Mouse (Mus musculus) testis, adult 2 months (tissue): ENCODE results near the gene Ube2j1. TPM values are rescaled to one million over a fixed set of nuclear protein-coding genes. Genes with fewer than 3 reads are reported as not detected.
"Not testable (repeated sequence)": the region's sequence is repeated elsewhere in the genome, so short reads cannot be mapped to it uniquely, and the experiment has no call there.

Experiments
- H3K27ac ChIP-seq: fragments of 200-500 bp; 2 replicates; pipeline ENCODE4 v1.5.1; 2012; ENCODE audit warnings: low read depth, low read length; ENCODE audit not compliant: control insufficient read depth, insufficient read depth
- H3K27me3 ChIP-seq: fragments of 200-500 bp; 2 replicates; pipeline ENCODE4 v1.6.1; 2012; ENCODE audit warnings: mild to moderate bottlenecking, low read length, moderate library complexity; ENCODE audit not compliant: control insufficient read depth, insufficient read depth
- H3K36me3 ChIP-seq: fragments of 200-500 bp; 2 replicates; pipeline ENCODE4 v1.6.1; 2012; ENCODE audit warnings: mild to moderate bottlenecking, low read length; ENCODE audit not compliant: control insufficient read depth, insufficient read depth
- H3K4me1 ChIP-seq: fragments of 200-500 bp; 2 replicates; pipeline ENCODE4 v1.6.1; 2012; ENCODE audit warnings: low read length; ENCODE audit not compliant: control insufficient read depth, insufficient read depth
- H3K4me3 ChIP-seq: fragments of 200-500 bp; 2 replicates; pipeline ENCODE4 v1.5.1; 2012; ENCODE audit warnings: low read depth, mild to moderate bottlenecking, low read length, moderate library complexity, mixed read lengths; ENCODE audit not compliant: control insufficient read depth
- CTCF ChIP-seq: fragments of 200-500 bp; IDR thresholded peaks from 2 replicates; pipeline ENCODE4 v1.5.1; 2012; ENCODE audit warnings: low read depth, mild to moderate bottlenecking, inconsistent platforms, low read length, moderate library complexity; ENCODE audit not compliant: control insufficient read depth, insufficient read depth, insufficient replicate concordance
- POLR2A ChIP-seq: fragments of 200-500 bp; IDR thresholded peaks from 2 replicates; pipeline ENCODE4 v1.6.1; 2012; ENCODE audit warnings: low read depth, mild to moderate bottlenecking, inconsistent platforms, low read length, moderate library complexity; ENCODE audit not compliant: control insufficient read depth
- polyA plus RNA-seq: library from polyadenylated mRNA; depleted of rRNA; stranded (reverse); fragments of >200 nt; gene quantifications from 2 replicates; pipeline ENCODE4 v1.2.3, GENCODE M21; 2012

The Ube2j1 gene
- polyA plus RNA-seq, 1 experiment: 259 TPM

DNA sequence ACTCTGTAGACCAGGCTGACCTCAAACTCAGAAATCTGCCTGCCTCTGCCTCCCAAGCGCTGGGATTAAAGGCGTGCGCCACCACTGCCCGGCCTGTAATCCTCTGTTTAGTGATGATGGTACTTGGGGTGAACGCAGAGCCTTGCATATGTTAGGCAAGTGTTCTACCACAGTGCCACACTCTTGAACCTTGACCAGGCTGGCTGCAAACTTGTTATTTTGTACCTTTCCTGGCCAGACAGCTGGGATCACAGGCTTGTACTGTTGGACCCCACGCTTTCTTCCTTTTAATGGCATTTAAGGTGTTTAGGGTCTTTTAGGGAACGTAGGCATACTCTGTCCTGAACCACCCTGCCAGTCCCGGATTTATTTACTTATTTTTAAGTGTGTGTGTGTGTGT, 32.2 kb upstream of the Ube2j1 start:
- H3K4me1 ChIP-seq: no peaks in the 10 kb centered on the region
- H3K4me3 ChIP-seq: no peak overlapping the region
- no peaks in the 10 kb centered on the region for H3K36me3 ChIP-seq
- TF ChIP-seq POLR2A (no peak), CTCF (no peak)
- no peak overlapping the region for H3K27ac ChIP-seq
- no peaks in the 10 kb centered on the region for H3K27me3 ChIP-seq

DNA sequence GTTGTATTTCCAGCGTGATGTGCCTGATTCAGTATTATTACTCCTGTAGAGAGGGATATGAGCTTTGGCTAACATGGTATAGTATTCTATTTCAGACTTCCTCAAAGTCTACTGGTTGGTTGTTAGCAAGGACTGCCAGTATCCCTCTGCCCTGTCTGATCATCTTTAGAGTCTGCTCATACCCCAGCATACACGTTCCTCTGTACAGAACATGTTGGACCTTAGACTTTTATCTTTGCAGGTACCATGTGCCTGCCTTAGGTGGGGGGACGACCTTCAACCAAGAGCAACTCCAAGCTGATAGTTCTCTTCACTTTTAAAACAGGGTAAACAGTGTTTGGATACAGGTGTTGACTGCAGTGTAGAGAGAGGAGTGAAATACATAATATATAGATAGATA, 29.1 kb upstream of the Ube2j1 start:
- Histone ChIP-seq H3K4me1 (no peaks in the 10 kb centered on the region), H3K27ac (no peak overlapping the region), H3K27me3 (no peaks in the 10 kb centered on the region), H3K4me3 (no peak overlapping the region), H3K36me3 (no peaks in the 10 kb centered on the region)
- TF ChIP-seq POLR2A (no peak), CTCF (no peak)

DNA sequence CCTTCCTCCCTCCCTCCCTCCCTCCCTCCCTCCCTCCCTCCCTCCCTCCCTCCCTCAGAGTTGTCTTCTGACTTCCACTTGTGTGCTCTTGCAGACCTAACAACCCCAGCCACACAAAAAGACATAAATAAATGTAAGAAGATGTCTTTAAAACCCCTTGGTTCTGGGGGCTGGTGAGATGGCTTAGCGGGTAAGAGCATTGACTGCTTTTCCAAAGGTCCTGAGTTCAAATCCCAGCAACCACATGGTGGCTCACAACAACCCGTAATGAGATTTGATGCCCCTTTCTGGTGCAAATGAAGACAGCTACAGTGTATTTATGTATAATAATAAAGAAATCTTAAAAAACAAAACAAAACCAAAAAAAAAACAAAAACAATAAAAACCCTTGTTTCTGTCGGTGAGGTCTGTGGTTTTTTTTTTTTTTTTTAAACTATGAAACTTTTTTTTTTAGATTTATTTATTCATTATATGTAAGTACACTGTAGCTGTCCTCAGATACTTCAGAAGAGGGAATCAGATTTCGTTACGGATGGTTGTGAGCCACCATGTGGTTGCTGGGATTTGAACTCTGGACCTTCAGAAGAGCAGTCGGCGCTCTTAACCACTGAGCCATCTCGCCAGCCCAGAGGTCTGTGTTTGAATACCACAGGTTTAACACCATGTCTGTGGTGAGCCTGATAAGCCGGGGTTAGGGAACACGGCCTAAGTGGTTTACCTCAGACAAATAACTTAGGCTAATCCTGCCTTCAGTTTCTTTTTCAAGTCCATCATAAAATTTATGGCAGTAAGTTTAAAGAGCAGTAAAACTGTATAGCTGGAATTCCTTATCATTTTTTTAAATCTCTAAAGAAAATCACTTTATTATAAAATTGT, 25.4 kb upstream of the Ube2j1 start:
- not testable (repeated sequence) for H3K36me3 ChIP-seq, H3K4me1 ChIP-seq, H3K4me3 ChIP-seq, H3K27ac ChIP-seq, H3K27me3 ChIP-seq

DNA sequence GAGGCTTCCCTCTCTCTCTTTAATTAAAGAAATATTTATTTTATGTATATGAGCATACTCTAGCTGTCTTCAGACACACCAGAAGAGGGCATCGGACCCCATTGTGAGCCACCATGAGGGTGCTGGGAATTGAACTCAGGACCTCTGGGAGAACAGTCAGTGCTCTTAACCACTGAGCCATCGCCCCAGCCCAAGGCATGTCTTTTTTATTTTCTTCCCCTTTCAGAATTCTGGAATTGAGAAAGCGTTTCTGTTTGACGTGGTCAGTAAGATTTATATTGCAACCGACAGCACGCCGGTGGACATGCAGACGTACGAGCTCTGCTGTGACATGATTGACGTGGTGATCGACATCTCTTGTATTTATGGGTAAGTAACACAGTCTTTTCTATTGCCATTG, 24.4 kb upstream of the Ube2j1 start:
- Histone ChIP-seq H3K27ac (no peak overlapping the region), H3K27me3 (no peaks in the 10 kb centered on the region), H3K36me3 (no peaks in the 10 kb centered on the region), H3K4me1 (no peaks in the 10 kb centered on the region), H3K4me3 (no peak overlapping the region)
- TF ChIP-seq POLR2A: no peak
- no peak for TF ChIP-seq CTCF

DNA sequence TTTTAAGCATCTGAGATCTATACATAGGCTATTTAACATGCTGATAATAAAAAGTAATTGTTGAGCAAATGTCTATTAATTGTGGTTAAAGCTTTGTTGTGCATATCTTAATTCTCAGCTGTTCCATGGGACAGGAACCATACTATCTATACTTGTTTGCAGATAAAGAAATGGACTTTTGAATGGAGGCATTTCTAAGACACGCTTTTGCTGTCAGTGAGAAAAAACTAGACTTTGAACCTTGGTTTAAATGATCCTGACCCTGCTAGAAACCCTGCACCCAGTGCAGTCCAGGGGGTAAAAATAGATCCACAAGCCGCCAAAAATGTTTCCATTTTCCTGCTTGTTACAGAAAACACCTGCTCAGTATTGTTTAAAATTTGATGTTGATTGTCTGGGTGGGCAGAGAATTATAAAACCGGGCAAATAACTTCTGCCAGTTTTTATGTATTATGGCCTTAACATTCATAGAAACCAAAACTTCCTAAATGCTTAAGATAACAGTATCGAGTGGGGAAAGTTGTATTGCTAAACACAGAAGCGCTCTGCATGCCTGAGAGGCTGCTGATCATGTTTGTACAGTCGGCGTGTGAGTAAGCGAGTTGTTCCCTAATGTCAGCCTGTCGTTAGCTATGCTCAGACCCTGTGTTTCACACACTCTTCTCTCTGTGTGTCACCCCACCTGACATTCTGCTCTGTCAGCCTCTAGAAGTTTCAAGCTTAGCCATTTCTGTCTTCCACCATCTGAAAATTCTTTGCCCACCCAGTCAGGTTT, 23.6 kb upstream of the Ube2j1 start:
- no peak overlapping the region for H3K4me3 ChIP-seq
- peaks cover 3% of the 10 kb centered on the region; the same call in 1 of the 2 replicates for H3K4me1 ChIP-seq
- TF ChIP-seq CTCF: no peak
- TF ChIP-seq POLR2A: no peak
- H3K27ac ChIP-seq: no peak overlapping the region
- no peaks in the 10 kb centered on the region for H3K36me3 ChIP-seq
- no peaks in the 10 kb centered on the region for H3K27me3 ChIP-seq

DNA sequence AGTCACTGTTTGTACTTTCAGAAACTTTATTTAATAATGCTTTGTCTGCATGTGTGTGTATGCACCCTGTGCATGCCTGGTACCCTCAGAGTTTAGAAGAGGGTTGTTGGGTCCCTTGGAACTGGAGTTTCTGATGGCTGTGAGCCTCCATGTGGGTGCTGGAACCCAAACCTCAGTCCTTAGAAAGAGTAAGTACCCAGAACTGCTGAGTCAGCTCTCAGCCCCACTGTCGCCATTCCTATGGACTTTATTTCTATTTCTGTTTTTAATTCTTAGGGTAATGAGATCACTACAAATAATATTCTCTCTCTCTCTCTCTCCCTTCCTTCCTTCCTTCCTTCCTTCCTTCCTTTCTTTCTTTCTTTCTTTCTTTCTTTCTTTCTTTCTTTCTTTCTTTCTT, 21.1 kb upstream of the Ube2j1 start:
- TF ChIP-seq POLR2A: no peak
- no peak for TF ChIP-seq CTCF
- Histone ChIP-seq H3K27ac (no peak overlapping the region), H3K4me1 (peaks cover 3% of the 10 kb centered on the region; the same call in 1 of the 2 replicates), H3K36me3 (no peaks in the 10 kb centered on the region), H3K27me3 (no peaks in the 10 kb centered on the region), H3K4me3 (no peak overlapping the region)

DNA sequence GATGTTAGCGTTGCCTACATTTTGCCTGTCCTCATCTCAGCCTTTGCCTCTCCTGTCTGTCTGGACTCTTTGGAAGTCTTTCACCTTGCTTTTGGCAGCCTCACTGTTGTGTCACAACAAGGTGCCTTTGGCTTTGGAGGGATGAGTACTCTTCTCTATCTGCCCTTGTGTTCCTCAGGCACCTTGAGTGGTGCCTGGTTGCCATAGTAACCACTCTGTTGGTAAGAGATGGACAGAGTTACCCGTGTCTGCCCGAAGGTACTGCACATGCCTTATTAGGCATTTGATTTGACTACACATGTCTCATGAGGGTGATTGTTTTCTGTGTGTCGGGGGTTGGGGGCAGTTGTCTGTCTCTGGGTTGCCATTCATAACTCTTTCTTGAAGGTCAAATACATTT, 18.7 kb upstream of the Ube2j1 start:
- no peak for TF ChIP-seq CTCF
- Histone ChIP-seq H3K4me1 (peaks cover 3% of the 10 kb centered on the region; the same call in 1 of the 2 replicates), H3K27me3 (no peaks in the 10 kb centered on the region), H3K36me3 (no peaks in the 10 kb centered on the region), H3K27ac (no peak overlapping the region), H3K4me3 (no peak overlapping the region; the same call in 1 of the 2 replicates)
